Mouse (Mus musculus) ovary, postnatal 10 days (tissue): Measurements from ENCODE around the gene Stat5b.

Source experiments
- DNase-seq: peaks from one replicate; pipeline ENCODE4 v3.0.0; 2022; ENCODE audit warnings: low spot score

The Stat5b gene

DNA sequence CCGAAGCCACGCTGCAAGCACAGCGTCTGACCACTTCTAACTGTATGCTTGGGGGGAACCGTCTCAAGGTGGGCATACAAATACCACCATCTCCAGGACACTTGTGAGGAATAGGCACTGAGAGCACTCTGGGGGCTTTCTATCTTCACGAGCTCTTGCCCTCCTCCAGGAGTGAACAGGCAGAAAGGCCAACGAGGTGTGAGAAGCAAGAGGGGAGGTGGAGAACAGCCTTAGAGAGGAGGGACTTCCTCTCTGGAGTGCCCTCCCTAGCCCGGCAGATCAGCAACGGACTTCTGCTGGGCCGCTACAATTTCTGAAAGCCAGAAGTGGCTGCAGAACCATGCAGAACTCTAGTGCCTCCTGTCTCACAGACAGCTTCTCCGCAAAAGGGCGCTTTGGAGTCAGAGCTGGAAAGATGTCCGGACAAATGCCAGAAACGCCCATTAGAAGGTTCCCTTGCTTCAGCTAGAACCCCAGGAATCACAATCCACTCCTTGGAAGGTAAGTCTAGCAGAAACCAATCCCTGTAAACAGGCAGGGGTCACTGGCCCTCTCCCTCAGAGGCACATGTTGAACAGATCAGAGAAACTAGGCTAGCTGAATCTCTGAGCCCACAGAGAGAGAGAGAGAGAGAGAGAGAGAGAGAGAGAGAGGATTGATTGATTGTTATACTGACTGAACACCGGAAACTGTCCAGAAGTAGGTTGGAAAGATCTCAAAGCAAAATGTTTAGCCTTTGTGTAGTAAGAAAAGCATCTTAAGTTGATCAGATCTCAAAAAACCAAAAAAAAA lies 114.4 kb downstream of the Stat5b start:
- no peak for DNase-seq

DNA sequence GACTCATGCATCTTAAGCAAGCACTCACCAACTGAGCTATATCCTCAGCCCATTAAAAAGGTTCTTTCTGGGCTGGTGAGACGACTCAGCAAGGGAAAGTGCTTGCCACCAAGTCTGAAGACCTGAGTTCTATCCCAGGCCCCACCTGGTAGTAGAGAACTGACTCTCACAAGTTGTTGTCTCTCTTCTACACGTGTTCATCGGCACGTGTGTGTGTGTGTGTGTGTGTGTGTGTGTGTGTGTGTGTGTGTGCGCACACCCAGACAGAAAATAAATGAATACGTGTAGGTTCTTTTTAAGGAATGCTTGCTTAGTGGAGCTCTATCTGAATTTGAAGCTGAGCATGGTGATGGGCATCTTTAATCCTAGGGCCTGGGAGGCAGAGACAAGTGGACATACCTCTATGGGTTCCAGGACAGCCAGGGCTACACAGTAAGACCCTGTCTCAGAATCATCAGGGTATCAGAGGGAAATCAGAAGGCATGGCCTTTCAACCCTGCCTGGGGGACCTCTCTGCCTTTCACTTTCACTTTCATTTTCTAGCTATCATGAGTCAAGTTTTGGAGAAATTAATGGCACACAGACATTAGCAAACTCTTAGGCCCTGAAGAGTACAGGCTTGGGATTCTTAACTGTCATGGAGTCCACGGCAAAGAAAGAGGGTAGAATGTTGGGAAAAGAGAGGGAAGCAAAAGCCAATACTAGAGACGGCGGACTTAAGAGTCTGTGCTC lies 115.2 kb downstream of the Stat5b start:
- DNase-seq: no peak
